Mouse (Mus musculus) layer of hippocampus, adult 9-10 months (tissue): ENCODE measurements around the gene Serpini2.
A peak's percentile ranks its signal among the peaks of the same experiment; 100 is the strongest.
"Not testable (repeated sequence)": the region's sequence is repeated elsewhere in the genome, so short reads cannot be mapped to it uniquely, and the experiment has no call there.

Experiments used
- DNase-seq: peaks from one replicate; pipeline ENCODE4 v3.0.0; 2022; ENCODE audit warnings: low spot score

Serpini2 gene

GRCm38 (mm10) chr3:75269978-75270377 lies at the start of gene Serpini2:
TSS of gene Serpini2 (minus strand) at chr3:75270078.
- DNase-seq: no peak

- DNase-seq: no peak
Observed at GRCm38 (mm10) chr3:75308861-75309260, 39.0 kb upstream of the Serpini2 start.

DNA sequence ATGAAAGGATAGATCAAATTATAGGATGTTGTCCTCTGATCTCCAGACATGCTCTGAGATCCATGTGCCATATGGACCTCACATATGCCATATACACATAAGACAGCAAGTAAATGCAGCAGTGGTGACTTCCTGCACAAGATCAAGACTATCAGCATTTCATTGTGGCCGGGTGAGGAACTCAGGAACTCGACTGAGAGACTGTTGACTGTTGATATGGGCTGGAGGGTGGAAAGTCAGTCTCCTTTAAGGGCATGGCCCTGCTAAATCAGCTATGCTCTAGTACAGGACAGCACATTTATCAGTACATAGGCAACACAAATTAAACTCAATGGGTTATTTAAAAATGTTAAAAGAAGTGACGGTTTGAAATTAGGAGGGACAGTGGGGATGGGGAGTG lies 38.4 kb upstream of the Serpini2 start:
- no peak for DNase-seq

- DNase-seq: no peak
Observed at GRCm38 (mm10) chr3:75305584-75305983, 35.7 kb upstream of the Serpini2 start.

DNA sequence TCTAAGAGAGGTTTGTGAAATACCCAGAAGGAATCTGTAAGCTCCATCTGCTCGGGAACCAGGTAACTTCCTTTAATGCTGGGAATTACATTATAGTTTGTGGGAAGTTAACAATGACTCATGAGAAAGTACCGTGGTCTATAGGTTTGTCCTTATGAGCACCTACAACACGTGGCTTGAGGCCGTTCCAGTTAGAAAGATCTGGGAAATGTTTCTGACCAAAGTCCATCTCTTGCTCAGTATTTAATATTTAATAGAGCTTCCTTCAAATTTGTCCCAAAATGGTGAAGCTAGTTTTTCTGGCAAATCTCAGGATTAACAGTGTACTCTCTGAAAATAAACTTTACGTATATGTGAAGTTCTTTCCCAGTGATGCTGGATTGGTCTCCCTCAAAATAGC lies 34.7 kb upstream of the Serpini2 start:
- no peak for DNase-seq

DNA sequence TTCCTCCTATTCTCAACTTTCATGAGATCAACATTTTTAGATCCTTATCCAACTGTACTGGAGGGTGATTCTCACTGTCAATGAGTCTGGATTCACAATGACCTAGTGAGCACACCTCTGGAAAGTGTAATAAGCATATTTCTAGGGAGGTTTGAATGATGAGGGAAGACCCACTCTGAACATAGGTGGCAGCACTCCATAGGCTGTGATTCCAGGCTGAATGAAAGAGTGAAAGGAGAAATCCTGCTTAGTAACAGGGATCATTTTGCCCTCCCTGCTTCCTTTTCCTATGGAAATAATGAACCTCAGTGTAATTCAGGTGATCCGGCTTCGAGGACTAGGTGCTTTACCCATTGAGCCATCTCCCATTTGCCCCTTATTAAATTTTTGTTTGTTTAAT lies 31.2 kb upstream of the Serpini2 start:
- DNase-seq: no peak

DNA sequence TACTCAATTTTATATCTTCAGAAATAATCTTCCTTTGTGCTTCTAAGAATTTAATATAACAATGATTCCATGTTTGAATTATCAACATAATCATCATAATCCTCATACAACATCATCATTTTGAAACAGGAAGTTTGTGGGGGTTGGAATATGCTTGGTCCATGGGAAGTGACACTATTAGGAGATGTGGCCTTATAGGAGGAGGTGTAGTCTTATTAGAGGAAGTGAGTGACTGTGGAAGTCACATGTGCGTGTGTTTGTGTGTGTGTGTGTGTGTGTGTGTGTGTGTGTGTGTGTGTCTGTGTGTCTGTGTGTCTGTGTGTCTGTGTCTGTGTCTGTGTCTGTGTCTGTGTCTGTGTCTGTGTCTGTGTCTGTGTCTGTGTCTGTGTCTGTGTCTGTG lies 29.6 kb upstream of the Serpini2 start:
- not testable (repeated sequence) for DNase-seq

DNA sequence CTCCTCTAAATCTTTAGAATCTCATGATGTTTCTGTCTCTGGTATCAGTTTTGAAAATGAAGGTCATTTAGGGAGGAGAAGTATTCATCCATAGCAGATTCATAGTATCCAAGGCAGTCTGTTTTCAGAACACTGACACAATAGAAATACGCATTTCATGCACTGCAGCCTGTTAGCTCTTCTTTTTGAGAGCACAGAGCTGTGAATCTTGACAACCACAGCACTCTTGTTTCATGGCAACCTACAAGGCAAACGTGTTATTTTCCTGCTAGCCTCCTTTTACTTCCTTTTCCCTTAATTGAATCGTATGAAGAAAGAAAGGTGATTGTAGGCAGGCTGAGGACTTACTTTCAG lies 27.9 kb upstream of the Serpini2 start:
- no peak for DNase-seq

DNA sequence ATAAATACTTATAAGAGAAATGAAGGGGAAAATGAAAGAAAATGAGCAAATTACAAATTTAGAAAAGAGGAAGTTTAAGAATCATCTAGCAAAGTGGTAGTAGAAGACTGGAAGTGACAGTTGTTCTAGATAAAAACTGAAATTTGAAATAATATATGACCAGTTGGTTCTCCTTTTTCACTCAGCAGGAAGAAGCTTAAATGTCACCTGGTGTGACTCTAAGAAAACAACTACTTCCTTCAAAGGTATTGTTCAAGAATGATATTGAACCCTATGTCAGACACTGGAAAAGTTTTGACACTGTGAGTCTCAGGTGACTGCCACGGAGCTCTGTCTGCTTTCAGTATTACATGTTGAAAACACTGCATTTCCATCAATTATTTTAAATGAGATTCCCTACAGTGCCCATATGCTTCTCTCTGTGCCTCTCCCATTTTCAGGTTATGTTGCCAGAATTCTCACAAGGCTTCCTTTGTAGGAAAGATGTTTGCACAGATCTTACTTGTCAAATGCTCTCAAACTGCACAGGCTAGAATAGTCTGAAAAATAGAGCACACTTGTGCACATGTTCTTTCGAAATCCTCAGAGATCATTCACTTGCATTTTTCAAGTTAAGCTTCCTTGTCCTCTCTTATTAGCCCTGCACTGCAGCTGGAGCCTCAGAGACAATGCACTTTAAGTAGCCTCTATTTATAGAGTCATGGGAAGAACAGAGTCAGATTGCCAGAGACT lies 27.3 kb upstream of the Serpini2 start:
- no peak for DNase-seq

- DNase-seq: no peak
Observed at GRCm38 (mm10) chr3:75293243-75293642, 23.4 kb upstream of the Serpini2 start.

DNA sequence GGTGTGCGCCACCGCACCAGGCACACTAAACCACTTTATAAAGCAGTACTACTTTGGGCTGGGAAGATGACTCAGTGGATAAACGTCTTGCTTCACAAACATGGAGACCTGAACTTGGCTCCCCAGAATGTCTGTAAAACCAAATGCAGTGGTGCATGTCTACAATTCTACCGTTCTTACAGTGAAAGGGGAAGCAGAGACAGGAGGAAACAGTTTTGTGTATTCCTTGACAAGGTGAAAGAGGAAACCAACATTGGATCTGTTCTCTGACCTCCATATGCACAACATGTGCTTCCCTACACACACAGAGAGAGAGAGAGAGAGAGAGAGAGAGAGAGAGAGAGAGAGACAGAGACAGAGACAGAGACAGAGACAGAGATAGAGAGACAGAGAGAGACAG lies 7.6 kb upstream of the Serpini2 start:
- DNase-seq: no peak

GRCm38 (mm10) chr3:75276522-75276921 lies 6.6 kb upstream of the Serpini2 start:
- DNase-seq: no peak

DNA sequence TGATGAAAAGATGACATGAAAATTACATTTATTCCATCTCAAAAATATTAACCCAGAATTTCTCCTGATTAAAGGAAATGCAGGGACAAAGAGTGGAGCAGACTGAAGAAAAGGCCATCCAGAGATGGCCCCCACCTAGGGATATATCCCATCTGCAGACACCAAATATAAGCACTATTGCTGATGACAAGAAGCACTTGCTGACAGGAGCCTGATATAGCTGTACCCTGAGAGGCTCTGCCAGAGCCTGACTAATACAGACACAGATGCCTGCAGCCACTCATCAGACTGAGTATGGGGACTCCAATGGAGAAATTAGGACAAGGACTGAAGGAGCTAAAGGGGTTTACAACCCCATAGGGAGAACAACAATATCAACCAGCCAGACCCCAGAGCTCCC lies 5.2 kb upstream of the Serpini2 start:
- no peak for DNase-seq

DNA sequence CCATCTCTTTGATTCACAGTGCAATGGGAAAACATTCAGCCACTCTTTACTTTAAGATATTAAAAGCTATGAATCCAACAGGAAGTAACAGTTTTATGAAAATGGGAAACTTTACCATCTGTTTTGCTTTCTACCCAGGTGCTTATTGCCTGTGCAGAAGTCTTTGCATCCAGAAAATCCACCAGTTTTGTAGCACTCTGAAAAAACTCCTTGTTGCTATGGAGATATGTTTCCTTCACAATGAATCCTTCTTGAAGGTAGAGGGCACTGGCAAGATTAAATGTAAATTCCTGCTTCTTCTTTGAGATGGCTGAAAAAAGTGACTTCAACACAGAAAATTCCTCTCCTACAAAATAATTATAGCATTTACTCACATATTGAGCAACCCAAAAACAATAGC lies 10.5 kb downstream of the Serpini2 start:
- DNase-seq: no peak

DNA sequence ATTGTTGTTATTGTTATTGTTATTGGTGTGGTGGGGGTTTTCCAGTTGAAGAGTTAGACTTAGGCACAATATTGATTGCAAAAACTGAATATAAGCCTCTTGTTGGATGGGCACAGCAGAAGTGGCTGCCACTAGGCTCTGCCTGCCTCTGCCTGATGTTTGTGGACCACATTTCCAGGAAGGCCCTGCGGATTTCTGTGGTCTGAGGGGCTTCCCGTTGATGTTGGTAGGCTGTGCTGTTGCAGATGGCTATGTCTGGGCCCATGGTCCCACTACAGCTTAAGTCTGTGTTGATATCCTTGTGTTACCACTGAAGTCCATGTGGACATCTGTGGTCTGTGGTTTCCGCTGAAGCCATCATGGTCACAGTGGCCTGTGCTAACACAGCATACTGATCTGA lies 50.2 kb downstream of the Serpini2 start:
- DNase-seq: no peak

- DNase-seq: peak; percentile 36
Observed at GRCm38 (mm10) chr3:75219211-75219610, 50.7 kb downstream of the Serpini2 start.

- peak; percentile 7 for DNase-seq
Observed at GRCm38 (mm10) chr3:75202808-75203503, 66.9 kb downstream of the Serpini2 start.
